Mouse (Mus musculus) cerebellum, postnatal 36 days (tissue): ENCODE measurements around the gene Myo1b.

ENCODE experiments used
- DNase-seq, 2 experiments: peaks; one replicate each; pipeline ENCODE4 v3.0.0; 2021 to 2022; ENCODE audit warnings: mixed read lengths in 2 of 2

Gene Myo1b

DNA sequence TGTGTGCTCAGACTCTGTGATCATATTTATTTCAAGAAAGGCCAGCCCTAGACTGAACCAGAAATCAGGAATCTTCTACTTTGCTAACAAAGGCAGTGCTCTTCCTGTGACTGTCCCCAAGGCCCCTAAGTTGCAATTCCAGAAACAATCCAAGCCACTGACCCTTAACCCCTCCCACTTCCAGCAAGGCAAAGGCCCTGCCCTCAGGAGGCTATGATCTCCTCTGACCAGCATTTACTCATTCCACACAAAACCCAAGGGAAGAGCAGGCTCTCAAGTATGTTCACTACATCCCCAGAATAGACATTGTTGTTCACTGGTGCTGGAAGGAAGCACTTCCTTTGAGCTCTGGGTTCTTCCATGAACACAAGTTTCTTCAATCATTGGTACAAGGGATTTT is 135.5 kb downstream of the Myo1b start:
- no peak for DNase-seq

DNA sequence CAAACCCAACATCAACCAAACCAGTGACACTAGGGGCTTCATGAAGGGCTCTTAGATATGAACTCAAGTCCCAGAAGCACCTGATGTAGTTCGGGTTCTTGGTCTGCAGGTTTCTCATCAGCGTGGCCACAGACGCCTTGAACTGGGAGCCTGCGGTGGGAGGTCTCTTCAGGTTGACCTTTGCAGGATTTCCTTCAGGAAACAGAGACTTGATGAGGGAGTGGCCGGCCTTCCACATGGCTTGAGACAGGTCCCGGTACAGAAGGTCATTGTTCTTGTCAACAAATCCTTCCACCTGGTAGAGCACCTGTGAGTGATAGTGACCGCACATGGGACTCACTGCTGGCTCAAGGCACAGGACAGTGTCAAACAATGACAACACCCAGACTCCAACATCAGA is 137.6 kb downstream of the Myo1b start:
- no peak for DNase-seq

DNA sequence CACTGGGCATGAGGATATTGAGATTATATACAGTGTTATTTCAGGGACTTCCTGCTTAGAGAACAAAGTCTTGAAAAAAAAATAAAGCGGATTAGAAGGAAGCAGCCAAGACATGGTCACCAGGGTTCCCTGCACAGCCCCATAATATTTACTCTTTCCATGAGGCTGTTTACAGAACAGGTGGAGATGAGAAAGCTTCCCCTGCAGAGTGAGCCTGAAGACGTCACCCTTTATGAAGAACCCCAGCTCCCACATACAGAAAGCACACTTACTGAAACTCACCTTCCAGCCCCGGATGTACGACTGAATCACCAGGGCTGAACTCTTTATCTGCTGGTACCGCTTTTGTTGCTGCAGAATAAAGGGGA is 145.4 kb downstream of the Myo1b start:
- DNase-seq = no peak

DNA sequence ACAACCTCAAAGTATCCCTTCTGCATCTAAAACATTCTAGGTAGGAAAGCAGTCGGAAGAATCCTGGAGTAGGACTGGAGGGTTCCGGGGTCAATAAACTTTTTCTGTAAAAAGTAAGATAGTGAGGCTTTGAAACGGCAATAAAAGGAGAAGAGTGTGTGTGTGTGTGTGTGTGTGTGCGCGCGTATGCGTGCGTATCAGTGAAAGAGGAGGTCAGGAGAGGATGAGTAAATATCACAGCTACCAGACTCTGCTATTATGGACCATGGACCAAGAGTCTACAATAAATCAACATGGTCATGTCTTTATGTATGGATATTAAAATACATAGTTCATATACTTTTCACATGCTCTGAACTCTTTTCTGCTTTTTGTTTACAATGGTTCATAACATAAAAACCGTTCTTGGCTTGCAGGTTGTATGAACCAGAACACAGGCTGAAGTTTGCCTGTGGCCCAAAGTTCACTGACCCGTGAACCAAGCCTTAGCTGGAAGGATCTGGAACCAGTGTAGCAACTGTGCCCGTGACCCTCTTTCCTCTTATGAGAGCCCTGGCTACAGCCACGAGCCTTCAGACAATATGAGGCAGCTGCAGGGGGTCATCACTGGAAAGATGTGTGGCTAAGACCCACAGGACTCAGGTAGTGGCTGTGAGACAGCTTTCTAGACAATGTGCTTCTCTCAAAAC is 145.9 kb downstream of the Myo1b start:
- no peak for DNase-seq

DNA sequence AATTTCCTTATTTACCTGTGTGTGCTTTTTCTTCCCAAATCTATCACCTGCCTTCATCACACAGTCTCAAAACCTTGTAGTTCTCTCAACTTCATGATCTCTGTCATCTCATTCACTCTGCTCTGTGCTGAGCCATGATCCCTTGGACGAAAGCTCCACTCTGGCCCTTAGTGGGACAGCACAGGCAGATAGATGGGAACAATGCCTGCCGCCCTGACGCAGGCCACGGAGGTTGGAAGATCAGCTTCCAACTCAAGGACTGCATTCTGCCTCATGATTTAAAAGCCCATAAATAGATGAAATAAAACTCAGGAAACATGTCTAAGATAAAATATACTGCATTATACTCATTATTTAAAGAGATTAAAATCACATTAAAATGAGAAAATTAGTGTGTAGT is 149.6 kb downstream of the Myo1b start:
- DNase-seq = no peak

DNA sequence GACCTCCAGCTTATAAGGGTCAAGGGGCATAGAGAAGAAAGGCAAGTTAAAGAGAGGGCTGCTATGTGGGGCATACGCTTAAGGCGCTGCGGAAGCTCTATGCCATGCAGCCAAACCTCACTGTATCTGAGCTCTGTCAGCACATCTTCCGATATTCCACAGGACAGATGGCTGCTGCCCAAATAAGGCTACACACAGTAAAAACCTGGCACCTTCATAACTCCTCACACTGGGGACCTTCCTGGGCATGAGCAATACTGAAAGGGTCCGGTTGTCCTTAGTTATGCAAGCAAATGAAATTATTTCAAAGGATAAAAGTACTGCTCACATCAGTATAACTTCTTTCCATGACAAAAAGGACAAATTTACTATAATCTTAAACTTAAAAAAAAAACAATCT is 150.7 kb downstream of the Myo1b start:
- DNase-seq = peak; percentile 10 to 16

DNA sequence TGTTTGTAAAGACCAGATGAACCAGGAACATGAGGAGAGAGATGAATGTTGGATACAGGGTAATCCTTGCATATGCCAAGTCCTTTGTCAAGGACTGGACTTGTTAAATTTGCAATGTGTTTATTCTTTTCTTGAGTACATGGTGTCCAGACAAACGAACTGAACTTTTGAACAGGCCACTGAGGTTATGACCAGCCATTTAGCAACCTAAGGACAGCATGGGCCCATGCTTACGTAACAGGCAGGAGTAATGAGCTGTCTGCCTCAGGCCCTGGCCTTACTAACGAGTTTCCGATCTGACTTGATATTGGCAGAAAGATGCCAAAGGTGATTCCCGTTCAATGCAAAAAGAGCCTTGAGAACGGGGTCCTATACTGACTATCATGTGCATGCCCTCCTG is 156.2 kb downstream of the Myo1b start:
- no peak for DNase-seq

DNA sequence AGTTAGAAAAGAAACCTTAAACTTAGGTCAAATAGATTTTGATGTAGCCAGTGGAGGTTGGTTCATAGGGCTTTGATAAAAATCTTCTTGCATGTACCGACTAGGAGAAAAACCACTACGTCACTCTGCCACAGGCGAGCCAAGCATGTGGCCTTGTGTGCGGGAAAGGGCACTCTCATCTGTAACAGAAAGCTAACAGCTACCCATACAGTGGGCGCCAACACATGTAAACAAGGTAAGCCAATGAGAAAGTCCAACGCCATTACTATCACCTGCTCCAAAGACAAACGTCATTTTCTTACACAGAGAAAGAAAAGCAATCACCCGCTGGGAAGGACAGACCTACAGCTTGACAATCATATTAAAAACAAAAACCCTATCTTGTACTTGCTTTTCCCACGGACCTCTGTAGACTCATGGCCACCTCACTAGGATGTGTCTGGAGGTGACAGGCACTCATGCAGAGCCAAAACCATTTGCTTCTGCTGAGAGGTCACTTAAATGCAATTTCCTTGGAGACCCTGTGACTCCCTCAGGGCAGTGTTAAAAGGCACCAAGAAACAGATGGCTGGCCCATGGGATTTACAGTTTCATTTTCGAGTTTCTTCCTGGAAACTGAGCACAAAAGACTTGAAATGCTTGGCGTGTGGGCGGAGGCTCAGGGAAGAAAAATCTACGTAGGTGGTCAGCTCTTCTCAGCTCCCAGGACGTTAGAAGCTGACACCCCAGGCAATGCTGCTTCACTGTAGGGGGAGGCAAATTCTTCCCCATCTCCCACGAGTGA is 157.4 kb downstream of the Myo1b start:
- DNase-seq = no peak

DNA sequence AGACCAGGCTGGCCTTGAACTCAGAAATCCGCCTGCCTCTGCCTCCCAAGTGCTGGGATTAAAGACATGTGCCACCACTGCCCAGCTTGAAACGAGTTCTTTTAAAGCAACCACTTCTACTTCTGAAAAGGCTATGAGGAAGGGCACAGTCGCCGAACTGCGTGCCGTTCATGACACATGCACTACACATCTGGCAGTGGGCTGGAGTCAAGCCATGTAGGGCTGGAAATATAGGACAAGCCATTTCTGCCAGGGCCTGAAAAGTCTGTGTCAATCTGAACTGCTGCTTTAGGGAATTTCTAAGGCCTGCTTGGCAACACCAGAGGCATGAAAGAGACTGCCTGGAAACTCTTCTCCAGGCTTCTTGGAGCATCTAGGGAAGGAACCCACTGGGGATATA is 162.2 kb downstream of the Myo1b start:
- DNase-seq = no peak

DNA sequence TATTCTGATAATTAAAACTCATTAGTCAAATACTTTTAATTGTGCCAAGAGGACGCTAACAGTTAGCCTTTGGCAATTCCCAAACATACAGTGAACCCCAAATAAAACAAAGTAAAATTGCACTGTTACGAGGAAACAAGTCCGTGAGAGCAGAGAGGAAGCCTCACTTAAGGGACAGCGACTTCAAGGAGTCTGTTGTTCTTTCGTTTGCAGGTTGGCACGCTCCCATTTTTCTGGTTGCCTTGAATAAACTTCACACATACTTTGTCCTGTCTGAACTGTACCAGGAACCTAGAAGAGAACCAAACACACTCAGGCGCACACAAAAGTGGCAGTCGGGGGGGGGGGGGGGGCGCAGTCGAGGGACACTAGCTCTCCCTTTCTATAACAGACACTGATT is 164.9 kb downstream of the Myo1b start:
- no peak for DNase-seq

DNA sequence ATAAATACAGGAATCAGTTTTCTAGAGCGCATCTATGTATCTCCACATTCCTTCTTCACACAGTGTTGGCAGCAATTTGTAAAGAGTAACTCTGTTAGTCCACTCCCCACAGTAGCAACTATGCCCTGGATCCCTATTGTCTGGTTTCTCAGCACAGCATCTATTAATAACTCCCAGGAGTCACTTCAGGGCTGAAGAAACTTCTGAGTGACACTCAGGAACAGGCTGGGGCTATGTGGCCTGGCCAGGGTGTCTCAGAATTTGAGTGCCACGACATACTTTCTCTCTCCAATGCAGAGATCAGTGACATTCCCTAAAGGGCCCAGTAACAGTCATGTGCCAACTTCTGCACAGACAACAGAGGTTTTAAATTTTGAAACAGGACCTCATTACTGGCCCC is 167.6 kb downstream of the Myo1b start:
- no peak for DNase-seq

DNA sequence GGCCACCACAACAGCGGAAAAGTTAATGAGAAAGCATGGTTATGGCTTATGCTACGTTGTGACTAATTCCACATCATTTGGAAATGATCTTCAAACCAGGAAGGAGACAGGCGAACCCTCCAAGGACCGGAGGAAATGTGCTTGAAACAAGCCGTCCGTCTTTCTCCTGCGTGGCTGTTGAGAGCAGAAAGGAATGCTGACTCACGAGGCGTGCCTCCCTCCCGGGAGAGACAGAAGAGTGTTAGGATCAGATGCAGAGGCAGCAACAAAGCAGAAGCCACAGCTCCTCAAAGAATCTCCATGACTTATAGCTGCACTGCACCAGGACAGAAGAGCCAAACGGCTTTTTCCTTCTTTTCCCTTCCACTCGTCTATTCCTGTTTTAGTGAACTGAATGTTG is 168.4 kb downstream of the Myo1b start:
- no peak for DNase-seq

DNA sequence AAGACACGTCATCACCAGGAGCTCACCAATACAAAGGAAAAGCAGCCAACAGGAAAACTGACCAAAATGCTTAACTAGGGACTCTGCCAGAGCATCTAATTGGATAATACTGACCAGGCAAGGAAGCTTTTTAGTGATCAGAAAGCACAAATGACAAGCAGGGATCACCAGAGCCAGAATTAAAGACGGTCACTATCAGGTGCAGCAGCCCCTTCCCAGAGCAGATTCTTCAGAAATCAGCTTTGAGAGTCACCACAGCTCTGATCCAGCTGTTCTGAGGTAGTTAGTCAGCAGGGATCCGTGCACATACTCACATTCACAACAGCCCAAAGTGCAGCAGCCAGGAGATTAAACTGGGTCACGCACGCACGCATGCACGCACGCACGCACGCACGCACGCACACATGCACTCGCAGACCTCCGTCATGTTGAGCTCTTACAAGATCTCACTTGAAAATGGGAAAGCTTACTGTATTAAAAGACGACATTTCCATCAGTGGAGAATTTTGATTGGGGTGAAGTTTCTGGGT is 169.1 kb downstream of the Myo1b start:
- DNase-seq = no peak

DNA sequence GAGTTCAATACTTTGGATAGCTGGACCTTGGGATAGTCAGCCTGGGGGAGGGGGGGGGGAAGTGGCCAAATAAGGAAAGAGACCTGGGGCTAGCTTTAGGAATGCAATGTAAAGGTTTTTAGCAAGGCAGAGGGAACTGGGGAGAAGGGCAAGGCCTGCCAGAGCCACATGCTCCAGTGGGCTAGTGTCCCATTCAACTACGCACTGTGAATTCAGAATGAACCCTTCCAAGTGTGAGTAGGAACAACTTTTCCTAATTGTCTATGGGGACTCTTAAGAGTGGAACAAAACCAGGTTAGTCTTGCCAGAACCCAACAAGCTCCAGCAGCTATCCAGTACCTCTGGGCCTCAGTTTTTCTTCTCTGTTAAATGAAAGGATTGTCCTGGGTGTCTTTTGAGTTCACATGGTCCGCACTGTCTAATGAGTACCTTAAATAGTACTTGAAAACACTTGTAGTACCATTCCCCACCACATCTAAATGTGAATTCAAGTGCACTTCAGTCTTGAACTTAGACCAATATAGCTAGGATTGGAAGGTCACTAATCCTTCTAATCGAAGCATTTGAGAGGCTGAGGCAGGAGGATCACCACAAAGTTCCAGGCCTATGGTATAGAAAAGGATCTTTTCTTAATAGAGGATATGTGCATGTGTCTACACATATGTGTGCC is 172.0 kb downstream of the Myo1b start:
- no peak for DNase-seq

DNA sequence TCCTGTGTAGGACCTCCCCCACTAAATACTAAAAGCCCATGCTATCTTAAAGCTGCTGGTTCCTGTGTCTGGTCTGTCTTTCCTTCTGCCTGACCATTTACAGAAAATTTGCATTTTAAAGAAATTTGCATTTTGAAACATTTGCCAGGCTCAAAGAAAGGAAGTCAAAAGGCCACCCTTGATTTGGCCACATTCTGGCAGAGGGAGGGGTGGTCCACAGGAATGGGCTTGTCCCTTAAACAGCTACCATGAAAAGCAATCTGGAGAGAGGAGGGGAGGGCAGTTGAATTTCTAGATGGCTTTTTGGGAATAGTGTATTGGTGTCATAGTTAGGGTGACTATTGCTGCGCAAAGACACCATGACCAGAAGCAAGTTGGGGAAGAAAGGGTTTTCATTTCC is 173.3 kb downstream of the Myo1b start:
- DNase-seq = no peak

DNA sequence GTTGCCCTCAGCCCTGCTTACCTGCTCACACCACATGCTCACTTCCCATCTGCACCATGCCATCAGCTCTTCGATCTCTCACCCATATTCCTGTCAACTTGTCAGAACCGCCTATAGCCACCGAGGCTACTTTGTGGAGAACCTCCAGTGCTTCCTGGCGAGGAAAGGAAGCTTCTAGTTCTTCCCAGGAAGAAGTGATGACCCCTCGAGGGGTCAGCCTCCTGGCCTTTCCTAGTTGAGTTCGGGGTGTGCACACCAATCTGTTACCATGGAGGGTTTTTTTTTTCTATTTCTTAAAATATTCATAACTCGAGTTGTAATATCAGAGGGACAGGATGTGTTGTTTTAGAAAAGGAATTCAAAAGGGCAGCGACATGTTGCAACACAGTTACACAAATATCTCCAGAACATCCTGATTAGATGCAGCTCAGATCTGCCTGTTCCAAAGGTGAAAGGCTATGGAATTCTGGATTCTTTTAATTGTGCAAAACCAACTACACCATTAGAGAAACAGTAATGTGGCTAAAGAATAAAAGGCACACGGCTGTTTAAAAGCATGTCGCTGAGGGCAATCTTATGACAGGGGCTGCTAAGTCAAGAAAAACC is 175.1 kb downstream of the Myo1b start:
- DNase-seq = no peak

DNA sequence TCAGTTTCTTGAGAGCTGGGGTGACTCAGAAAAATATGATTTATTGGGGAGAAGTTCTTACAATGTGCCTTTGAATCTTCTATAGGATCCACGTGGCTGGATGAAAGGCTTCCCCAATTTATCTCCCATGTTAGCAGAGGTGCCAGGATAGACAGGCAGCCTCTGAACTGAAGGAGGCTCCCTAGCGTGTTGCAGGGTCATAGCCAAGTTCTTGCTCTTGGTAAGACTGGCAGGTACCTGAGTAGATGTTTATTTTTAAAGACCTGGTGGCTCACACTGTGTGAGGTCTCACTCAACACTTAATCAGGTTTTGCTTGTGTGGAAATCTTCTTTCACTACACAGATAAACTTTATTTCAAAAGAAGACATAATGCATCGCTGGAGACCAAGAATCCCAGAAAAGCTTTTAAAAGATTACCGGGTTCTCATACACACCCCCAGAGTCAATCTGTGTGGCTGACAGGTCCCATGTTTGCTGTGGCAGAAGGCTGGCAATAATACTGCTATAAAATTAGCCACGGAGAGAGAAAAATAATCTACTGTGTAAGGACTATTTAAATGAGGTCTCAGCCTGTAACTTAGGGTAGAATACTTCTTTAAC is 176.5 kb downstream of the Myo1b start:
- no peak for DNase-seq

DNA sequence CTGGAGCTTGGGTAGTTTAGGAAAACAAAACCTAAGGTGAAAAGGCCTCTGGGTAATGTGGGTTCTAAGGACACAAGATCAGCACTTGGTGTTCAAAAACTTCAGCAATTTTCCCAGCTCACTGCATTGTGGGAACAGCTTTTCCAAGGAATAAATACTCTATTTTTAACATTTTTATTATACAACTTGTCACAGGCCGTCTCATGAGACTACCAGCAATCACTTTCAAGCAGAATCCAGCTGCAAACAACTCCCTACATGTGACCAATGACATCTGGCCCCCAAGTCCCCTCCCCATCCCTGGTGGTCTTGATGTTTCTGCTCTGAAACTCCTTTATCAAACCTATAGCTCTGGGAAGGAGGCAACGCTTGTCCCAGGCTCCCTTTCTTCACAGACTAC is 179.0 kb downstream of the Myo1b start:
- no peak for DNase-seq

DNA sequence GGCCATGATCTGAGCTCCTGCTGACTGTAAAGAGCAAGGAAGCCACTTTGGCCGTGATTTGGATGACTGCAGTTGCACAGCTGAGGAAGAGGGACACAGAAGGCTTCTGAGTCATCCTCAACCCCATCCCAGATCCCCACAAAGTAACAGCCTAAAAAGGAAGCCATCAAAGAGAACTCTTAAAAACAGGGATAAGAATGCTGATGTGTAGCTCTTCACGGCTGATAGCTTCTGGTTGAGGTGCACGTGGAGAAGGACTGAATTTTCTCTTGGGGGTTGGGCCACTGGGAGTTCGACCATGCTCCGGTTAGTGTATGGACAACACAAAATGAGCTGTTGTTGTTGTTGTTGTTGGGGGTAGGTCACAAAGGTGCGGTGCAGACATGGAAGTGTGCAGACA is 181.2 kb downstream of the Myo1b start:
- DNase-seq = no peak

DNA sequence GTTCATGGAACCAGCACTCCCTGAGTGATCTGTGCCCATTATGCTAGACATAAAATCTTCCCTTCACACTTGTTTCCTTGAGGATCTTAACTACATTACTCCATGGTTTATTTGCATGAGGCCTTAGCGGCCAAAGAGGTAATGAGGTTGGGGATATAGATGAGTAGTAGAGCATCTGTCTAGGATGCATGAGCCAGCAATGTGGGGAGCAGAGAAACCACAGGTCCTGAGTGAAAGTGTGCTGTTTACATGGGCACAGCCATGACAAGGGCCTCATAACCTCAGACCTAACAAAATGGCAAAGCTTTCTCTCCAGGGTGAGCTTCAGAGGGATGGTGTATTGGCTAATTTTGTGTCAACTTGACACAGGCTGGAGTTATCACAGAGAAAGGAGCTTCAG is 186.5 kb downstream of the Myo1b start:
- no peak for DNase-seq

DNA sequence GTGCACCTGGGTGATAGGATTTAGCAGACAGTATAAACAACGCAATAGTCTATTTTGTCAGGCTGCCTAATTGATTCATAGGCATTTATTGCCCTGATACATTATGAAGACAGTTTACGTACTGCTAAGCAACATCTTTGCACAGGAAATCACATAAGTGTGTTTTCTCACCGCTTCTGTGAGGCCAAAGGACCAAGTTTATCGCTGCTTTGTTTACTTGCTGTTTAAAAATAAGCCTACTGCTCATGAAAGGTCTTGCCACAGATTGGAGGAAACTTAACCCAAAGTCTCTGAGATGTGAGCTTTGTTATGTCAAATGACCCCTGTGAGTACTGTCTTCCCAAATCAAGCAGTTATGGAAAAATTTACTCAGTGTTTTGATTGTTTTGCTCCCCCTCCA is 187.1 kb downstream of the Myo1b start:
- no peak for DNase-seq

DNA sequence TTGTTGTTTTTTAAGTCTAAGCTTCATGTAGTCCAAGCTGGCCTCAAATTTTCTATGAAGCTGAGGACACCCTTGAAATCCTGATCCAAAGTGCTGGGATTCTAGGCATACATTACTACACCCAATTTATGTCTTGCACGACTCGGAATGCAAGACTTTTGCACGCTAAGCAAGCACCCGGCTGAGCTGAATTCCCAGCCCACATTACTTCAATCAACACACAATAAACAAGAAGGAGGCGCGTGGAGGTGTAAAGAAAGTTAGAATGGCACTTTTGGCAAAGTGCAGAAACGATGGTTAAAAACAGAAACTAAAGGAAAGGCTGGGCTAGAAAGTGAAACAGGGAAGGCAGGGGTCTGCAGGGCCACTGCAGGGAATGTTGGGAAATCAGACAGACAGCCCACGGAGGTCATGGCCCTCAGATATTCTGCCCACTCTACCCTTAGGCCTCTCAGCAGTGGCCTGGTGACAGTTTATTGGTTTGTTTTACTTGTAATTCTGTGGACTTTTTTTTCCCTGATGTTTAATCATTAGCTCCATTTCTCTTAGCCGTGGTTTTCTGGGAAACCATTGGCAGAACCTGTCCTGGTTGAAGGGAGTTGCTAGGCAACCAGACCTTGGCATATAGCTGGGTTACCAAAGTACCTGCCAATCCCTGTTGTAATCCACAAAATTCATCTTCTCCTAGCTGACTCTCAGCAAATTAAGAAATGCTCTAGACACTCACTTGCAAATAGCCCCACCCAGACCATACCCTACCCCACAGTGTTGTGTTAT is 195.8 kb downstream of the Myo1b start:
- DNase-seq = peak in 1 of 2 experiments; percentile 13
